Mouse (Mus musculus) forebrain, postnatal 0 days (tissue): ENCODE results near the gene Stac2. TPM values are rescaled to one million over a fixed set of nuclear protein-coding genes. Genes with fewer than 3 reads are reported as not detected.

Experiments used
- ATAC-seq: fragments of 200-750 bp; cut with Nextera tagmentation; 2 replicates; pipeline ENCODE4 v1.8.0; 2017; ENCODE audit warnings: mild to moderate bottlenecking, moderate library complexity
- DNase-seq: peaks from one replicate; pipeline ENCODE4 v3.0.0-alpha.2; 2015
- H3K27ac ChIP-seq: fragments of 300-500 bp; sonication (generic); 2 replicates; pipeline ENCODE4 v1.5.1; 2014; ENCODE audit warnings: low read depth, mild to moderate bottlenecking, antibody characterized with exemption, low read length, moderate library complexity, mixed read lengths
- H3K27me3 ChIP-seq: fragments of 300-500 bp; sonication (generic); 2 replicates; pipeline ENCODE4 v1.6.1; 2014; ENCODE audit warnings: mild to moderate bottlenecking, low read length, mixed read lengths; ENCODE audit not compliant: insufficient read depth
- H3K36me3 ChIP-seq: fragments of 300-500 bp; sonication (generic); 2 replicates; pipeline ENCODE4 v1.6.1; 2014; ENCODE audit warnings: mild to moderate bottlenecking, moderate library complexity; ENCODE audit not compliant: insufficient read depth
- H3K4me1 ChIP-seq: fragments of 300-500 bp; sonication (generic); 2 replicates; pipeline ENCODE4 v1.6.1; 2014; ENCODE audit warnings: antibody characterized with exemption; ENCODE audit not compliant: insufficient read depth
- H3K4me2 ChIP-seq: fragments of 300-500 bp; sonication (generic); 2 replicates; pipeline ENCODE4 v1.6.1; 2014; ENCODE audit warnings: low read depth, mild to moderate bottlenecking, moderate library complexity
- H3K4me3 ChIP-seq: fragments of 300-500 bp; sonication (generic); 2 replicates; pipeline ENCODE4 v1.5.1; 2014; ENCODE audit warnings: low read depth, low read length, mixed read lengths
- H3K9ac ChIP-seq: fragments of 300-500 bp; sonication (generic); 2 replicates; pipeline ENCODE4 v1.6.1; 2014; ENCODE audit warnings: mild to moderate bottlenecking
- H3K9me3 ChIP-seq: fragments of 300-500 bp; sonication (generic); 2 replicates; pipeline ENCODE4 v1.6.1; 2016; ENCODE audit warnings: low read length
- CTCF ChIP-seq: sonication (generic); IDR thresholded peaks from 2 replicates; pipeline ENCODE4 v1.5.1; 2016; ENCODE audit warnings: antibody characterized with exemption, control low read depth, low read depth
- WGBS: fragments of 180-500 bp; shearing (Covaris S2); extraction: QIAGEN DNeasy Blood & Tissue Kit; methylation state at CpG from one replicate; pipeline ENCODE4 v1.1.7; 2014; 5-methylcytosine and 5-hydroxymethylcytosine counted together
- polyA plus RNA-seq: library from polyadenylated mRNA; unstranded; fragments of >200 nt; fragmentation: Nextera tagmentation; extraction: Ambion mirVana; gene quantifications from 2 replicates; pipeline ENCODE4 v1.2.1, GENCODE M21; 2015
- total RNA-seq: library from RNA; depleted of rRNA; stranded (reverse); fragments of >200 nt; gene quantifications from 2 replicates; pipeline ENCODE4 v1.2.3, GENCODE M21; 2014

Stac2 gene
- total and polyA plus RNA-seq, 2 experiments from 2014 or later, result 2.0 to 2.8 TPM

DNA sequence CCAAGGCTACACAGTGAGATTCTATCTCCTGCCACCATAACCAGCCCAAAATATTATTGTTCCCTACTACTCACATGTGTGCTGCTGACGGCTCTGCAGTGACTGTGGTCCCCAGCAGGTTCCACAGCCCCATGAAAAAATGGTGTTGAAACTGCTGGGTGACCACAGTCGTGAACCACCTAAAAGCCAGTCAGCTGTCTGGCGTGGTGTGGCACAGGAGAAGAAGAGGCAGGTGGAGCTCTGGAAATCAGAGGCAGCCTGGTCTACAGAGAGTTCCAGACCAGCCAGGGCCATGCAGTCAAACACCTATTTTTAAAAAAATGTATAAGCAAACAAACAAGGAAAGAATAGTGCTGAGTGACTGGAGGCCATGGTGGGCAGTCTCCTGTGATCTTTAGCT, 8.2 kb upstream of the Stac2 start:
- Histone ChIP-seq H3K9ac (no peak overlapping the region), H3K27me3 (0 out of 2 replicates have a peak, but pooled peaks cover 3% of the 10 kb centered on the region), H3K4me3 (no peak overlapping the region), H3K4me2 (no peak overlapping the region), H3K36me3 (no peaks in the 10 kb centered on the region), H3K9me3 (no peaks in the 10 kb centered on the region), H3K4me1 (no peaks in the 10 kb centered on the region), H3K27ac (no peak overlapping the region)
- no peak for TF ChIP-seq CTCF
- 75% methylated on average over 3 of the region's 3 CpGs for WGBS
- ATAC-seq, result no peak
- DNase-seq, result no peak

DNA sequence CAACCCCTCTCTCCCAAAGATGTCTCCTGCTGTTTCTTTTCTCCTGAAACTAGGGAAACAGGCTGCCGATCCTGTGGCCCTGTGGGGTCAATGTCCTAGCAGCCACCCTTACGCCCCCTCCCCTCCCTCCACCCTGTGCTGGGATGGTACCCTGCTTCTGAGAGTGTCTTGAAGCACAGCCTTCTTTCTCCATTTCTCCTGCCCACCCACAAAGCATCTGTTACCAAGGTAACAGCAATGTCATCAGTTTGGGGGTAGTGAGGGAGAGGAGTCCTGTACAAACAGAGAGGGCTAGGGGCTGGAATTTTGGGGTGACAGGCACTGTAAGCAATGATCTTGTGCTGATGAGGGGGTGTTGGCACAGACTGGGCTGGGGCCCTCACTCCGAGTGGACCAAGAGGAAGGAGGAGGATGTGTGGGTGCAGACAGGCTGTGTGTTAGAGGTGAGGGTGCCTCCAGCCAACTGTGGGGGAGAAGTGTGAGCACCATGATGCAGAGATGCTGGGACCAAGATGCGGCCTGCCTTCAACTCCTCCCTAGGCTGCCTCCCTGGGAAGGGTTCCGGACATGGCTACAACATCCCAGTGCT, 6.9 kb upstream of the Stac2 start:
- no peak overlapping the region for H3K4me3 ChIP-seq
- no peaks in the 10 kb centered on the region for H3K9me3 ChIP-seq
- no peak overlapping the region for H3K4me2 ChIP-seq
- WGBS, result 76% methylated on average over 5 of the region's 5 CpGs
- ATAC-seq (peak; percentile 23; the same call in 1 of the 2 replicates), DNase-seq (no peak)
- H3K4me1 ChIP-seq, result no peaks in the 10 kb centered on the region
- no peak for TF ChIP-seq CTCF
- no peak overlapping the region for H3K9ac ChIP-seq
- no peaks in the 10 kb centered on the region for H3K36me3 ChIP-seq
- H3K27me3 ChIP-seq, result 0 out of 2 replicates have a peak, but pooled peaks cover 5% of the 10 kb centered on the region
- no peak overlapping the region for H3K27ac ChIP-seq

DNA sequence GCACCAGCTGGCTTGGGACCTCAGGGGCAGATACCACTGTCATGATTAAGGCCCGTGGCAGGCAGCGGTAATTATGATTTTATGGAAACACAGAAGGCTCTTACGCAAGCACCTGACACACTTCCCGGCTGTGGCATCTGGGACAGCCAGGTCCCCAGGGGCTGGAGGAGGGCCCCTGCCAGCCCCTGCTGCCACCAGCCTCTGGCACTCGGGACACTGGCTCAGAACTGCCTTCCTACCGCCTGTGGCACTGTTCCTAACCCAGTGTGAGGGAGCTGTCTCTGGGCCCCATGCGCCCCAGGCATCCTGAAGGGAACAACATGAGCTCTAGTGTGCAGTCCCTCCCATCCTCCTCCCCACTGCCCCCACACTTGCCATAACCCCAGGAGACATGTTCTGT, 6.4 kb upstream of the Stac2 start:
- Histone ChIP-seq H3K9ac (no peak overlapping the region), H3K4me3 (no peak overlapping the region), H3K27ac (no peak overlapping the region), H3K9me3 (no peaks in the 10 kb centered on the region), H3K36me3 (no peaks in the 10 kb centered on the region), H3K27me3 (0 out of 2 replicates have a peak, but pooled peaks cover 5% of the 10 kb centered on the region), H3K4me2 (no peak overlapping the region), H3K4me1 (no peaks in the 10 kb centered on the region)
- ATAC-seq, result no peak
- WGBS, result 57% methylated on average over 7 of the region's 7 CpGs
- DNase-seq, result no peak
- no peak for TF ChIP-seq CTCF

DNA sequence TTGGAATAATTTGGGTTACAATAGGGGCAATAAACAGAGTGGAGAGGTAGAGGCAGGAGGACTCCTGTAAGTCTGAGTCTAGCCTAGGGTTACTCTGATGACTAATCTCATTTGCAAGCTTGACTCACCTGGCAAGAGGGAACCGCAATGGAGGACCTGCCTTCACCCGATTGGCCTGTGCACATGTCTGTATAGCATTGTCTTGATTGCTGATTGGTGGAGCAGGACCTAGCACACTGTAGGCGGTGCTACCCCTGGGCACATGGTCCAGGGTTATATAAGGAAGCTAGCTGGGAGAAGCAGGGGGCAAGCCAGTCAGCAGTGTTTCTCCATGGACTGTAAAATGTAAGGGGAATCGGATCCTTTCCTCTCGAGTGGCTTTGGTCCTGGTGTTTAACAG, 4.7 kb upstream of the Stac2 start:
- WGBS, result 85% methylated on average over 5 of the region's 5 CpGs

DNA sequence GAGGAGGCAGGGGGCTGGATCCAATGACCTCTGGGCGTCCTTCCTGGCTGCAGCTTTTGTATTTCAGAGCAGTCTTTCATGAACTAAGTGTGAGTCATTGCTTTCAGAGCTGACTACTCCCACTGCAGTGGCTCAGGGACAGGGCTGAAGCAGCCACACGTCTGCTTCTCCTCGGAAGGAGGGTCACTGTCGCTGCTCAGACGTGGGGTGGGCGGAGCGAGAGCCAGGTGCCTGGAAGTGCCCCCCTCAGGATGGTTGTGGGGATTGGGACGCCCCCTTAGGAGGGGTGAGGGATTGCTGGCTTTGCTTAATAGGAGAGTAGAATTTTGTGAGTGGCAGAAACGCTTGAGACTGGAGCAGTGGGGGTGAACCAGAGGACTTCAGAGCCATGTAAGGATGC, 4.2 kb upstream of the Stac2 start:
- H3K27ac ChIP-seq, result no peak overlapping the region
- no peak overlapping the region for H3K4me3 ChIP-seq
- WGBS, result 26% methylated on average over 9 of the region's 9 CpGs
- ATAC-seq (no peak), DNase-seq (no peak)
- no peak for TF ChIP-seq CTCF
- no peaks in the 10 kb centered on the region for H3K9me3 ChIP-seq
- no peaks in the 10 kb centered on the region for H3K4me1 ChIP-seq
- H3K27me3 ChIP-seq, result peaks cover 10% of the 10 kb centered on the region; the same call in 1 of the 2 replicates
- H3K36me3 ChIP-seq, result no peaks in the 10 kb centered on the region
- no peak overlapping the region for H3K4me2 ChIP-seq
- H3K9ac ChIP-seq, result no peak overlapping the region

More for the DNA sequence above, 4.7 kb upstream of the Stac2 start:
- ATAC-seq (0 out of 2 replicates have a peak, but pooled peaks have one; percentile 42), DNase-seq (no peak)
- H3K4me1 ChIP-seq, result no peaks in the 10 kb centered on the region
- H3K27me3 ChIP-seq, result peaks cover 6% of the 10 kb centered on the region; the same call in 1 of the 2 replicates
- no peak overlapping the region for H3K4me2 ChIP-seq
- TF ChIP-seq CTCF, result no peak
- no peaks in the 10 kb centered on the region for H3K9me3 ChIP-seq
- H3K27ac ChIP-seq, result no peak overlapping the region
- H3K9ac ChIP-seq, result no peak overlapping the region
- H3K4me3 ChIP-seq, result no peak overlapping the region
- no peaks in the 10 kb centered on the region for H3K36me3 ChIP-seq

DNA sequence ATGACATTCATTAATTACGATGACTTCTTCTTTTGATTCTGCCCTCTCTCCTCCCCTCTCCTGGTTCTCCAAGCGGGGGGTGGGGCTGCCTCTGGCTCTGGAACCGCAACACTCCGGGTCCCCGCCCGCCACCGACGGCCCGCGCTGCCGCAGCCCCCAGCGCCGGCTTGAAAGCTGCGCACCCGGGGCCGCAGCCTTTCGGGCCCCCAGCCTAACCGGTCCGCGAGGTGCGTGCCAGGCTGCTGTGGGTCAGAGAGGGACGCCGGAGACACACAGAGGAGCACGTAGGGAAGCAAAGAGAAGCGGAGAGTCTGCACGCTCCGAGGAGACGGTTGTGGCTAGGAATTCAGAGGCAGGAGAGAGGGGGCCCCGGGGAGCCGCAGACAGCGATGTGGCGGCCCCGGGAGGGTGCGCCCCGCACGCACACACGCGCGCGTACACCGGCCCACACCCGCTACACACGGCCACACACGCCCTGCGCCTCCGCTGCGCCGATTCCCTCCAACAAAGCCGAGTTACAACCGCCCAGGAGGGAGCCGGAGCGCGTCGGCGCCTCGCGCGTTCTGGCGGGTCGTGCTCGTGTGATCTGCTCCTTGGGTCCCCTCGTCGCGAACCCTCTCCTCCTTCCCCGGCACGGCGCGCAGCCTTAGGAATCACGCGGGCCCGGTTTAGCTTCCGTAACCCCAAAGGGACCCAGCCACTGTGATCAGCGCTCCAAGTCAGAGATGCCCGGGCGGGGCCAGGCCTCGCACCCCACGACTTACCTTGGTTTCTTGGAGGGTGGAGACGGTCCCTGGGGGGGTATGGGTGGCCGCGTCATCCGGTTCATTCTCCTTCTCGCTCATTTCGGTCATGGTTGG, 903 bp downstream of the Stac2 start:
- ATAC-seq, result peak; percentile 58
- H3K27ac ChIP-seq, result peak overlapping the region; percentile 59
- DNase-seq, result peak; percentile 59
- peaks cover 17% of the 10 kb centered on the region for H3K27me3 ChIP-seq
- peak overlapping the region; percentile 48 for H3K4me3 ChIP-seq
- 2% methylated on average over 83 of the region's 83 CpGs for WGBS
- peak overlapping the region; percentile 66 for H3K4me2 ChIP-seq
- H3K36me3 ChIP-seq, result no peaks in the 10 kb centered on the region
- H3K9me3 ChIP-seq, result no peaks in the 10 kb centered on the region
- TF ChIP-seq CTCF, result no peak
- H3K9ac ChIP-seq, result peak overlapping the region; percentile 58
- no peaks in the 10 kb centered on the region; the same call in 1 of the 2 replicates for H3K4me1 ChIP-seq
